Mouse (Mus musculus): ENCODE measurements around the gene Gm5134.
"Not testable (repeated sequence)": the region's sequence is repeated elsewhere in the genome, so short reads cannot be mapped to it uniquely, and the experiment has no call there.

Gm5134 gene

DNA sequence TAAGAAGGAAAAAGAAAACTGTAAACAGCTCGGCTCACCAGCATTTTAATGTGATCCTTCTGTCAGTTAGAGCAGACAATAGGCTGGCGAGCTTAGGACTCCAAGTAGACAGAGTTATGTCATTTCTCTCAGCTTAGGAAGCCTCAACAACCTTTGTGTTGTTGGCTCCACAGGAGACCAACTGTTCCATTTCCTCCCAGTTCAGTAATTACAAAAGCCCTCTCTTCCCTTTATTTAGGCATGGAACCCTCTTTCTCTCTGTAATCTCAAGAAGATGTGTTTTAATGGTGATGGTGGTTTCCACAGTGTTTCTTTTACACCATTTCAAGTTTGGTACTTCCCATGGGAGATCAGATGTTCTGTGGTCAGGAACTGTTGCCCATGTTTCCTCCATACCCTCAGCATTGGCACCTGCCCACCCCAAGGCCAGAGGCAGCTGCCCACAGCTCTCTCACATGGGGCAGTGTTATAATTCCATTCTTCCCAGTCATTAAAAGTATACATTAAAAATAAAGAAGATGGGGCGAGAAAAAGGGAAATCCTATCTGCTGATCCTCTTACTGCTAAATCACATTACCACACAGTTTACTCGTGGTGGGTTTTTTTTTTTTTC lies 36.2 kb downstream of the Gm5134 start:
- in situ Hi-C loops (cut with MboI; ENCODE audit: low sequenced_read_pairs), result no loop called here

- in situ Hi-C loops (cut with MboI; ENCODE audit: low sequenced_read_pairs), result no loop called here
Measured at GRCm38 (mm10) chr10:75993616-75994240, 39.4 kb downstream of the Gm5134 start.

DNA sequence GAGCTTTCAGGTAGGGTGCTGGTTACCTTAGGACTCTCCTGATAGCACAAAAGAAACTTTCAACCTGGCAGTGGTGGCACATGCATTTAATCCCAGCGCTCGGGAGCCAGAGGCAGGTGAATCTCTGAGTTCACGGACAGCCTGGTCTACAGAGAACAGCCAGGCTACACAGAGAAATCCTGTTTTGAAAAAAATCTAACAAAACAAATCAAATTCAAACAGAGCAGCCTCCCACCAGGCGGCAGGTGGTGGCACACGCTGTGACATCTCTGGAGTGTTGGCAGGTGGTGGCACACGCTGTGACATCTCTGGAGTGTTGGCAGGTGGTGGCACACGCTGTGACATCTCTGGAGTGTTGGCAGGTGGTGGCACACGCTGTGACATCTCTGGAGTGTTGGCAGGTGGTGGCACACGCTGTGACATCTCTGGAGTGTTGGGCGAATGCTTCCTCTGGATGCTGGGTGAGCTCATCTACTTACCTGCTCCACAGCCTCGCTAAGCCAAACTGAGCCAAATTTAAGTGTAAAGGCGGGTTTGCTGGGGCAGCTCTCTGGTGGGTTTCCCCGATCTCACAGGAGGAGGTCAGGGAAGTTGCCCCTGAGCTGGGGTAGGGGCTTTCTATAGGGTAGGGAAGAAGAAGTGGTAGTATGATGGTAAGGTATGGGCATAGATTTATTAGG lies 40.4 kb downstream of the Gm5134 start:
- in situ Hi-C loops (cut with MboI; ENCODE audit: low sequenced_read_pairs), result not testable (repeated sequence)

DNA sequence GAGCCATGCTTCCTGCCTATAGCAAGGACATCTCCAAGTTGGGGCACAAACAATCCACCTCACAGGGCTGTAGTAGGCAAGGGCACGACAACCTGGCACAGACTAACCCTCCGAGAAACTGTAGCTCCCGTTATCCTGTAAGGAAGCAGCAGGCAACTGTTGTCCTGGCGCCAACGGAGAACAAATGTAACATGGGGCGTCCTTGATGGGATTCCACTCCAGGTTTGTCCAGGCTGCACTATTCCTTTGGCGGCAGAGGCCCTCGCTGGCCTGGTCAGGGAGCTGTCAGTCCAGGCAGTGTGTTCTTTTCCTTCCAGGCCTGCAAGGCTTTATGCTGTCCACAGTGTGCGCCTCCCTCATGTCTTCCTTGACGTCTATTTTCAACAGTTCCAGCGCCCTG lies 41.1 kb downstream of the Gm5134 start:
- in situ Hi-C loops (cut with MboI; ENCODE audit: low sequenced_read_pairs), result no loop called here

DNA sequence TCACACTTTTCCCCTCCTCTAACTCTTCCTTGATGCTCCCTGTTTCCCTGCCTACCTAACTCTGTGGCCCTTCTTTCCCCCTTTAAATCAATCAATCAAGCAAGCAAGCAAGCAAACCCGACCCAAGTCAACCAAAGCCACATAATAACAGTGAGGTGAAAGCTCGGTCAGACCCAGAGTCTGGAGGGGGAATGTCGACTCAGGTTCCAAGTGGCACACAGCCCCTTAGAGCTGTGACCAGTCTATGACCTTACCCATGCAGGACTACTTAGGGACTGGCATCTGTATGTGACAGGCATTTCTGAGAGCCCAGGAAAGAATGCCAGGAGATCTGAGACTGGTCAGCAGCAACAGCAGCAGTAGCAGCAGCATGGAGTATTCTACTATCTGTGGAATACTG lies 42.0 kb downstream of the Gm5134 start:
- in situ Hi-C loops (cut with MboI; ENCODE audit: low sequenced_read_pairs), result no loop called here

DNA sequence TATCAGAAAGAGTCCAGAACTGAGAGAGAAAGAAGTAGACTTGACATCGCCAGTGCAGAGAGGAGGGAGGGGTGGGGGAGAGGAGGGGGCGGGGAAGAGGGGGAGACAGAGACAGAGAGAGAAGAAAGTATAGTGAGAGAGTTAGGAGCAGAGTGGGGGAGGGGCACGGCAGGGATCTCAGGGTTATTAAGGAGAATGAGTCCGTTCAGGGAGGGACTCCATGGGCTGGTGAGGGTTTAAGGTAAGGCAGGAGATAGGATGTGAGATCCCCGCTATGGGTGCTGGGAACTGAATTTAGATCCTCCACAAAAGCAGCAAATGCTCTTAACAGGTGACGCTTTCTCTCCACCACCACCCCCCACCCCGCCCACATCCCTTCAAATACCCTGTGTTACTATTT lies 46.8 kb downstream of the Gm5134 start:
- in situ Hi-C loops (cut with MboI; ENCODE audit: low sequenced_read_pairs), result no loop called here

DNA sequence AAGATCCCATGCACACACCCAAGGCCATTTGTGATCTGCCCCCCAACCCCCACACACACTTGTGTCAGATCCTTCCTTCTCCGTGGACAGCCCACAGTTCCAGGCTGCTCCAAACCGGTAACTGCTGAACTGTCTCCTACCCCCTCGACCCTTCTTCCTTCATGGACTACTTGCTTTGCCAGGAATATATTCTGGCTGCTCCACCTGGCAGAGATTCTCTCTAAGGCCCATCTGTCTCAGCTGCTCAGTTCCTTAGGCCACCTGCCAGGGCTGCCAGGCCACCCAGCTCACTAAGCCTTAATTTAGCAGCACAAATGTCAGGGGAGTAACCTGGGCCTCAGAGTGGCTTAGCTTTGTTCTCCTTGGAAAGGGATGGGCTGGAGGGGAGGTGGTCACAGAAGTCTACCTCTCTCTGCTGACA lies 47.8 kb downstream of the Gm5134 start:
- in situ Hi-C loops (cut with MboI; ENCODE audit: low sequenced_read_pairs), result no loop called here

GRCm38 (mm10) chr10:76002615-76003014 lies 48.3 kb downstream of the Gm5134 start:
- in situ Hi-C loops (cut with MboI; ENCODE audit: low sequenced_read_pairs), result no loop called here

GRCm38 (mm10) chr10:76003221-76003620 lies 48.9 kb downstream of the Gm5134 start:
- in situ Hi-C loops (cut with MboI; ENCODE audit: low sequenced_read_pairs), result no loop called here

- in situ Hi-C loops (cut with MboI; ENCODE audit: low sequenced_read_pairs), result no loop called here
Measured at GRCm38 (mm10) chr10:76006385-76006784, 52.1 kb downstream of the Gm5134 start.

DNA sequence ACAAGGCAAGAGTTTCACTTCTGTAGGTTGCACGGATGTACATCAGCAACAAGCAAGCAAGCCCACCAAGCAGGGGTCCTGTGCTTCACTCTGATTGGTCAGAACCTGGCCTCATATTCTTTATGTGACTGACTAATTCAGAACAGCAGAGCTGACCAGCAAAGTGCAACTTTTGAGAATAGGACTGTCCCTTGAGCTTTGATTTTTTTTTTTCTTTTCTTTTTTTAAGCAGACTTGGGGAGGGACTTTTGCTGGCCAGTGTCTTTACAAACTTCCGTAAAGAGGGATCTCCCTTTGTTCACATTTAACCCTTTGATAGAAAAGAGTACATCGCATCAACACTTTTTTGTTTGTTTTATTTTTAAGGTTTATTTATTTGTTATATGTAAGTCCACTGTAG lies 55.5 kb downstream of the Gm5134 start:
- in situ Hi-C loops (cut with MboI; ENCODE audit: low sequenced_read_pairs), result no loop called here

- in situ Hi-C loops (cut with MboI; ENCODE audit: low sequenced_read_pairs), result no loop called here
Measured at GRCm38 (mm10) chr10:76012922-76013321, 58.6 kb downstream of the Gm5134 start.

GRCm38 (mm10) chr10:76016886-76017285 lies 62.6 kb downstream of the Gm5134 start:
- in situ Hi-C loops (cut with MboI; ENCODE audit: low sequenced_read_pairs), result no loop called here

GRCm38 (mm10) chr10:76021728-76022127 lies 67.4 kb downstream of the Gm5134 start:
- in situ Hi-C loops (cut with MboI; ENCODE audit: low sequenced_read_pairs), result no loop called here

DNA sequence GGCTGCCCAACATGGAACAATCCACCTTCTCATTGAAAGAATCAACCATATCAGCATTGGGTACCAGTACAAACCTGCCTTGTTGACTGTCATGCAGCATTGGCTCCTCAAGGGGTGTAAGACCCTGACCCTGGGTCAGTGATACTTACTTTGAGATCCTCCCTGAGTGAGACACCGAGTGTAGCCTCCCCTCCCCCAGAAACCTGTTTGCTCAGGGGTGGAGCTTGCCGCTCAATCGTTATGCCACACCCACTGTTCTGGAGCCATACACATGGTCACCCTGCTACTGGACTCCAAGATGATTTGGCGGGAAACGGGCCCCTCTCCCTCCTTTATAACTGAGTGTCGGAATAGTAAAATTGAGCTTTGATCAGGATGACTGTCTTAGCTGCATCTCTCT lies 69.6 kb downstream of the Gm5134 start:
- in situ Hi-C loops (cut with MboI; ENCODE audit: low sequenced_read_pairs), result no loop called here

DNA sequence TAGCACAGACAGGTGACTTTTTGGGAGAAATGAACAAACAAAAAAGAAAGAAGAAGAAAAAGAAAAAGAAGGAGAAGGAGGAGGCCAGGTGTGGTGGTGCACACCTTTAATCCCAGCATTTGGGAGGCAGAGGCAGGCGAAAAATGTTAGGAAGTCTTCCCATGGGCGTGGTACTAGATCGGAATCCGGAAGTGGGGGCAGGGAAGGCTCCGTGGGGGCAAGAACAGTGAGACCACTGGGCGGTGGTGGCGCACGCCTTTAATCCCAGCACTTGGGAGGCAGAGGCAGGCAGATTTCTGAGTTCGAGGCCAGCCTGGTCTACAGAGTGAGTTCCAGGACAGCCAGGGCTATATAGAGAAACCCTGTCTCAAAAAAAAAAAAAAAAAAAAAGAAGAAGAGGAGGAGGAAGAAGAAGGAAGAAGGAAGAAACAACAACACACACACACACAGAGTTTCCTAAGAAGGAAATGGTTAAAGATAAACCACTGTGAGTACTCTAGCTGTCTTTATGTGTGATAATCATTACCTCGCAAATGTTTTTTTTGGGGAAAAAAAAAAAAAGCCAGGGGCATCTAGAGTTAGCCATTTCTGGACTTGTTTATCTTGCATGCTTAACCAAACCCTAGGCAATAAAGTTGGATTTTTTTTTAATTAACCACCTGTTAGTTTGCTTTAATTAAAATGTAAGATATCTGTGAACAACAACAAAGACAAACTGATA lies 71.3 kb downstream of the Gm5134 start:
- in situ Hi-C loops (cut with MboI; ENCODE audit: low sequenced_read_pairs), result no loop called here

- in situ Hi-C loops (cut with MboI; ENCODE audit: low sequenced_read_pairs), result no loop called here
Measured at GRCm38 (mm10) chr10:76027127-76028015, 73.1 kb downstream of the Gm5134 start.

DNA sequence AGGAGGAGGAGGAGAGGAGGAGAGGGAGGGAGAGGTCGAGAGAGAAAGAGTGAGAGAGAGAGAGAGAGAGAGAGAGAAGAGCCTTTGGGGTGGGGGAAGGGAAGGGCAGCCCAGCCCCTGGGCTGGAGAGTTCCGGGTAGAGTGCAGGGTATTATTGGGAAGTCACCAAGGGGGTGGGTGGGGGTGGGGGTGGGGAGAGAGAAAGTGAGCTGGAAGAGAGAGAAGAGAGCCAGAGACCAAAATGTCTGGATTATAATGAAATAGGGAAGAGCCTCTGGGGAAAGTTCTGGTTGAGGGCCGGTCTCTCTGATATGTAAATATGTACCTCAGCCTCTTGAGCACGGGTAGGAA lies 73.7 kb downstream of the Gm5134 start:
- in situ Hi-C loops (cut with MboI; ENCODE audit: low sequenced_read_pairs), result no loop called here

- in situ Hi-C loops (cut with MboI; ENCODE audit: low sequenced_read_pairs), result no loop called here
Measured at GRCm38 (mm10) chr10:76028396-76028795, 74.1 kb downstream of the Gm5134 start.

- in situ Hi-C loops (cut with MboI; ENCODE audit: low sequenced_read_pairs), result no loop called here
Measured at GRCm38 (mm10) chr10:76029276-76029675, 75.0 kb downstream of the Gm5134 start.

DNA sequence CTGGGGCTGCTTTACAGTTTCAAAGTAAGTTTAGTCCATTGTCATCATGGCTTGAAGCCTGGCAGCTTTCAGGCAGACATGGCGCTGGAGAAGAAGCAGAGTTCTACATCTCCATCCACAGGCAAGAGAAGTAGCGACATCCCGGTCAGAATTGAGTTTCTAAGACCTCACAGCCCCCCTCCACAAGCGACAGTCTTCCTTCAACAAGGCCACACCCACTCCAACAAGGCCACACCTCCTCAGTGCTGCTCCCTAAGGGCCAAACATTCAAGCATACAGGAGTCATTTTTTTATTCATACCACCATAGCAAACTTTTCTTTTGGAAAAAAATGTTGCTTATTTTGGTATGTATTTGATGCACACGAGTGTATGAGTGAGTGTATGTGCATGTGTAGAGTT lies 76.2 kb downstream of the Gm5134 start:
- in situ Hi-C loops (cut with MboI; ENCODE audit: low sequenced_read_pairs), result no loop called here
